Mouse (Mus musculus) E14TG2a.4 (cell line): ENCODE results near the gene Srek1ip1.

ENCODE experiments used
- CTCF ChIP-seq: conservative IDR thresholded peaks from 2 replicates; pipeline ENCODE4 v1.5.1; 2014; ENCODE audit warnings: low read length
- NANOG ChIP-seq: IDR thresholded peaks from 2 replicates; pipeline ENCODE4 v1.6.1; 2014; ENCODE audit warnings: borderline replicate concordance, low read length, mixed read lengths
- POU5F1 ChIP-seq: IDR thresholded peaks from 2 replicates; pipeline ENCODE4 v1.6.1; 2014; ENCODE audit warnings: low read length, borderline replicate concordance

DNA sequence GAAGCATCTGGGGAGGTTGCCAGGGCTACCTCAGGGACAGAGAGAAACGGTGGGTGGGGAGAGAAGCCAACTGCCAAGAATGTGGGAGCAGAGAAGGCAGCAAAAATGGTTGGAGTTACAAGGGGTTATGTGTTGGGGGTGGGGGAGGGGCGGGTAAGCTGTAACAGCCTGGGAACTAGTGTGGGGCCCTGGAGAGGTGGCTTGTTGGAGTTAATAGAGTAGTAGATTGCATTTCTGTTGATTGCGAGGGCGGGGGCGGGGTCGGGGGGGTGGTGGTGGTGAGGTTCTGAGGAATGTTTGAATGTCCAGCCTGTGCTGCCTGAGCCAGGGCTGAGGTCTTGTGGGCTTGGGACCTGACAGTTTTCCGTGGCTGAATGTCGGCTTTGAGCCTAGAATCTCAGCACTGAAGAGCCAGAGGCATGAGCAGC is 30.1 kb downstream of the Srek1ip1 start:
- TF ChIP-seq CTCF: no peak
- TF ChIP-seq NANOG: no peak
- no peak for TF ChIP-seq POU5F1
